Mouse (Mus musculus) thymus, adult 2 months (tissue): ENCODE data around the gene Gm21915.

Experiments
- CTCF ChIP-seq: fragments of 200-500 bp; IDR thresholded peaks from 2 replicates; pipeline ENCODE4 v1.5.1; 2012; ENCODE audit warnings: mild to moderate bottlenecking, control low read depth, low read length, moderate library complexity, borderline replicate concordance; ENCODE audit not compliant: control insufficient read depth, poor library complexity, insufficient read depth; ENCODE audit errors: extremely low read depth
- POLR2A ChIP-seq: fragments of 200-500 bp; IDR thresholded peaks from 2 replicates; pipeline ENCODE4 v1.6.1; 2012; ENCODE audit warnings: mild to moderate bottlenecking, low read length, control low read depth, moderate library complexity; ENCODE audit not compliant: control insufficient read depth, poor library complexity, insufficient read depth; ENCODE audit errors: extremely low read depth

DNA sequence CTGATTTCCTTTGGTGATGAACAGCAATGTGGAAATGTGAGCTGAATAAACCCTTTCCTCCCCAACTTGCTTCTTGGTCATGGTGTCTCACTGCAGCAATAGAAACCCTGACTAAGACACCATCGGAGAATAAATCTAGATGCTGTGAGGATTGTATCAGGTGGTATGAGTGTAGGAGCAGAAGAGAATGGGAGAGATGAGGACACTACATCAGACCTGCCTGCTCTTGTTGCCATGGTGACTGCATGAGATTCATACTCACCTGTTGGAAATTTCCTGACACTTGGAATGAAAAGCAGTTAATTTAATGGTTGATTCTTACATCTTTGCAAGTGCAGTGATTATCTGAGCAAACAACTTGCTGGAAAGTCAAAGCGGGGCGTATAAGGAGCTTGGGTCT, 48.1 kb upstream of the Gm21915 start:
- TF ChIP-seq CTCF (no peak), POLR2A (no peak)
